Mouse (Mus musculus): ENCODE results near the gene Haus7. TPM values are rescaled to one million over a fixed set of nuclear protein-coding genes. Genes with fewer than 3 reads are reported as not detected.
A peak's percentile ranks its signal among the peaks of the same experiment; 100 is the strongest.
"Not testable (repeated sequence)": the region's sequence is repeated elsewhere in the genome, so short reads cannot be mapped to it uniquely, and the experiment has no call there.

Gene Haus7
- total RNA-seq (2021) (1 to 10 TPM; 4.3 to 5.5 TPM), polyA plus RNA-seq (2012; rRNA removed) (6.0 and 8.9 TPM in 2 replicates)
- long read RNA-seq, partial matches to known transcripts: 0 of 6 reads
- long read RNA-seq, other reads (novel, unspliced or antisense): 3 of 6 reads

GRCm38 (mm10) chrX:73458877-73459392, at the start of gene Haus7:
Gene Haus7, minus strand, starts transcription at chrX:73459044.
- Histone ChIP-seq H3K4me3 (peak within 1 kb of the TSS; percentile 49), H3K9ac (ENCODE audit: low read depth, low read length) (peak within 1 kb of the TSS; percentile 77), H3K27me3 (ENCODE audit: control insufficient read depth, insufficient read depth, low read length) (no peaks in the 10 kb centered on the region), H3K79me2 (replicated peaks; ENCODE audit: control insufficient read depth, insufficient read depth, low read length) (no peaks in the 10 kb centered on the region), H3K36me3 (ENCODE audit: control insufficient read depth, insufficient read depth, low read length) (no peaks in the 10 kb centered on the region), H3K27ac (peak within 1 kb of the TSS; percentile 34), H3K4me1 (ENCODE audit: control insufficient read depth, insufficient read depth, low read length) (no peaks in the 10 kb centered on the region)
- peak; percentile 87 to 94 for DNase-seq
- 18% methylated on average over 26 of the region's 26 CpGs for WGBS
- TF ChIP-seq CTCF (IDR thresholded peaks at IDR 0.05): peak; percentile 67
- TF ChIP-seq EP300 (IDR thresholded peaks at IDR 0.05; ENCODE audit: insufficient read depth, low read depth, low read length): 0 out of 2 replicates have a peak, but pooled peaks have one; percentile 56
- TF ChIP-seq POLR2A (IDR thresholded peaks at IDR 0.05; ENCODE audit: insufficient read depth, low read depth, low read length): no peak
- intact Hi-C loops (cut with DNase I): loop anchor here (10.0 kb wide), 1 partner anchor 454 kb away; no protein-coding TSS in a partner anchor

DNA sequence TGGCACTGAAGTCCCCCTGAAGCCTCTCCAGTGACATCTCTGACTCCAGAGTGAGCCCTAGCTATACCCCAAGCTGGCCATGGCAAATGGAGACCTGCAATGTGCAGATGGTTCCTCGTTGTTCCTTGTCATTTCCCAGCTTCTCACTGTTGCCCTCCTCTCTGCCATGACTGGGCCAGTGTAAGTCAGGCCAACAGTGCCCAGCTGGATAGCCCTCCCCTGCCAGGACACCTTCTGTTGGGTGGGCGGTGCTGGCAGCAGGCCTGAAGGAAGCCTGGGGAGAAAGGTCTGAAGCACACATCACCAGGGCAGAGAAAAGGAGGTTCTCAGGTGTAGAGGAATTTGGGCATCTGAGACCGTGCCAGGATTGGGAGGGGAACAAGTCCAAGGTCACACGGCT, 47.7 kb upstream of the Haus7 start:
- TF ChIP-seq CTCF (IDR thresholded peaks at IDR 0.05) (no peak), POLR2A (IDR thresholded peaks at IDR 0.05; ENCODE audit: insufficient read depth, low read depth, low read length) (no peak), EP300 (IDR thresholded peaks at IDR 0.05; ENCODE audit: insufficient read depth, low read depth, low read length) (no peak)
- Histone ChIP-seq H3K9ac (ENCODE audit: low read depth, low read length) (no peak overlapping the region), H3K79me2 (replicated peaks; ENCODE audit: control insufficient read depth, insufficient read depth, low read length) (no peaks in the 10 kb centered on the region), H3K4me3 (no peak overlapping the region), H3K4me1 (ENCODE audit: control insufficient read depth, insufficient read depth, low read length) (no peaks in the 10 kb centered on the region), H3K36me3 (ENCODE audit: control insufficient read depth, insufficient read depth, low read length) (no peaks in the 10 kb centered on the region), H3K27ac (no peak overlapping the region), H3K27me3 (ENCODE audit: control insufficient read depth, insufficient read depth, low read length) (0 out of 2 replicates have a peak, but pooled peaks cover 2% of the 10 kb centered on the region)
- WGBS: 73% methylated on average over 4 of the region's 4 CpGs
- intact Hi-C loops (cut with DNase I): no loop called here
- DNase-seq: no peak

DNA sequence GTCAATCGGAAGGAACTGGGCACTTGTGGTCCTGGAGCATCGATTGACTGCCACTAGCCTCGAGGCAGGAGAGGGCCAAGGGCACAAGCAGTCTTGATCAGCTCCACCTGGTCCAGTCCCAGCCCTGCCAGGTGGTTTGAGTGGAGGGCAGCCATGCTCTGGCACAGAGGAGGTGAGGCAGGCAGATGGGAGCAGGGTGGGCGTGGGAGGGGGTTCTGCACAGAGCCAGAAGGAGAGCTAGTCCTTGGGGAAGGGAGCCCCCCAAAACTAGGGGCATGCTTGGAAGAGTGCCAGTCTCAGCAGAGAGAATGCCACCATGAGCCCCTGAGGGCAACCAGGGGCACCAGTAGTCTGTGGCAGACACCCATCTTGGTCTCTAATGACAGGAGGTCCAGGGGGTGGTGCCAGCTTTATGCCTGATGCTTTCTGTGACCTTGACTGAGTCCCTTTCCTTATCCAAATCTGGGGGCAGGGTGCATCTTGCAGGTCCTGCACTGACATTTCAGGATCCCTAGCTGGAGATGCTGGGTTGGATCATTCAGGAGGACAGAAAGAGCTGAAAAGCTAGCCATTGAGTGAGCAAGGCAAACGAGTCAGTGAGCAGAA, 46.4 kb upstream of the Haus7 start:
- H3K27me3 ChIP-seq (ENCODE audit: control insufficient read depth, insufficient read depth, low read length): 0 out of 2 replicates have a peak, but pooled peaks cover 2% of the 10 kb centered on the region
- WGBS: 78% methylated on average over 5 of the region's 5 CpGs
- TF ChIP-seq POLR2A (IDR thresholded peaks at IDR 0.05; ENCODE audit: insufficient read depth, low read depth, low read length): no peak
- TF ChIP-seq CTCF (IDR thresholded peaks at IDR 0.05): no peak
- no peak for TF ChIP-seq EP300 (IDR thresholded peaks at IDR 0.05; ENCODE audit: insufficient read depth, low read depth, low read length)
- no peaks in the 10 kb centered on the region for H3K4me1 ChIP-seq (ENCODE audit: control insufficient read depth, insufficient read depth, low read length)
- no peaks in the 10 kb centered on the region for H3K79me2 ChIP-seq (replicated peaks; ENCODE audit: control insufficient read depth, insufficient read depth, low read length)
- no peak overlapping the region for H3K4me3 ChIP-seq
- no peaks in the 10 kb centered on the region for H3K36me3 ChIP-seq (ENCODE audit: control insufficient read depth, insufficient read depth, low read length)
- intact Hi-C loops (cut with DNase I): no loop called here
- H3K9ac ChIP-seq (ENCODE audit: low read depth, low read length): no peak overlapping the region
- H3K27ac ChIP-seq: no peak overlapping the region
- DNase-seq: no peak

GRCm38 (mm10) chrX:73496746-73497145, 37.9 kb upstream of the Haus7 start:
- no peak overlapping the region for H3K27ac ChIP-seq
- no peaks in the 10 kb centered on the region for H3K27me3 ChIP-seq (ENCODE audit: control insufficient read depth, insufficient read depth, low read length)
- no peaks in the 10 kb centered on the region for H3K36me3 ChIP-seq (ENCODE audit: control insufficient read depth, insufficient read depth, low read length)
- H3K79me2 ChIP-seq (replicated peaks; ENCODE audit: control insufficient read depth, insufficient read depth, low read length): no peaks in the 10 kb centered on the region
- no peak overlapping the region for H3K9ac ChIP-seq (ENCODE audit: low read depth, low read length)
- TF ChIP-seq CTCF (IDR thresholded peaks at IDR 0.05) (no peak), POLR2A (IDR thresholded peaks at IDR 0.05; ENCODE audit: insufficient read depth, low read depth, low read length) (no peak), EP300 (IDR thresholded peaks at IDR 0.05; ENCODE audit: insufficient read depth, low read depth, low read length) (no peak)
- WGBS: 54% methylated on average over 4 of the region's 4 CpGs
- DNase-seq: no peak
- H3K4me3 ChIP-seq: no peak overlapping the region
- intact Hi-C loops (cut with DNase I): no loop called here
- H3K4me1 ChIP-seq (ENCODE audit: control insufficient read depth, insufficient read depth, low read length): no peaks in the 10 kb centered on the region

DNA sequence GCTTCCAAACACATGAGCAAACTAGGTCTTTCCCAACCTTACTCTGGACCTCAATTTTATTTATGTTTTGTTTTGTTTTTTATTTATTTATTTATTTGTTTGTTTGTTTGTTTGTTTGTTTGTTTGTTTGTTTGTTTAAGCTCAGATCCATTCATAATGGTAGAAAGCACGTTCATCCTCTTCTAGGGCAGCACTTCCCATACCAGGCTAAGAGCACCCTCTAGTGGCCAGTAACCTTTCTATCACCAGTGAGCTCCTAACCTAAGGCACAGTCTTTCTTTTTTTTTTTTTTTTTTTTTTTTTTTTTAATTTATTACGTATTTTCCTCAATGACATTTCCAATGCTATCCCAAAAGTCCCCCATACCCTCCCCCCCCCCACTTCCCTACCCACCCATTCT, 34.7 kb upstream of the Haus7 start:
- H3K4me3 ChIP-seq; DNase-seq; H3K79me2 ChIP-seq (replicated peaks; ENCODE audit: control insufficient read depth, insufficient read depth, low read length); H3K36me3 ChIP-seq (ENCODE audit: control insufficient read depth, insufficient read depth, low read length); H3K27ac ChIP-seq; H3K27me3 ChIP-seq (ENCODE audit: control insufficient read depth, insufficient read depth, low read length); H3K4me1 ChIP-seq (ENCODE audit: control insufficient read depth, insufficient read depth, low read length); H3K9ac ChIP-seq (ENCODE audit: low read depth, low read length): not testable (repeated sequence)
- 13% methylated on average over 1 of the region's 2 CpGs for WGBS
- intact Hi-C loops (cut with DNase I): loop anchor here (1.0 to 5.0 kb wide), 2 partner anchors 41 to 486 kb away; no protein-coding TSS in a partner anchor
- TF ChIP-seq CTCF (IDR thresholded peaks at IDR 0.05): peak; percentile 63
- peak; percentile 47; the same call in 1 of the 2 replicates for TF ChIP-seq EP300 (IDR thresholded peaks at IDR 0.05; ENCODE audit: insufficient read depth, low read depth, low read length)

DNA sequence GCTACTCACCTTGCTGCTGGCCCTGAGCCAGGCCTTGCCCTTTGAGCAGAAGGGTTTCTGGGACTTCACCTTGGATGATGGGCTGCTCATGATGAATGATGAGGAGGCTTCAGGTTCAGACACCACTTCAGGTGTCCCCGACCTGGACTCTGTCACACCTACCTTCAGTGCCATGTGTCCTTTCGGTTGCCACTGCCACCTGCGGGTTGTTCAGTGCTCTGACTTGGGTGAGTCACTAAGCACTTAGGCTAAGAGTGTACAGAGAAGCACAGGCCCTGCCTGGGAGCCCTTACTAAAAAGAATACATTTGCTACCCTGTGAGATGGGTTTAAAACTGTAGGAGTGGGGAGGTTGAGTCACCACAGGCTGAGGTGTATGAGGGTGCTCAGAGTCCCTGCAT, 32.0 kb upstream of the Haus7 start:
- Histone ChIP-seq H3K9ac (ENCODE audit: low read depth, low read length) (no peak overlapping the region), H3K79me2 (replicated peaks; ENCODE audit: control insufficient read depth, insufficient read depth, low read length) (no peaks in the 10 kb centered on the region), H3K4me3 (no peak overlapping the region), H3K27ac (no peak overlapping the region), H3K36me3 (ENCODE audit: control insufficient read depth, insufficient read depth, low read length) (no peaks in the 10 kb centered on the region), H3K27me3 (ENCODE audit: control insufficient read depth, insufficient read depth, low read length) (no peaks in the 10 kb centered on the region), H3K4me1 (ENCODE audit: control insufficient read depth, insufficient read depth, low read length) (no peaks in the 10 kb centered on the region)
- TF ChIP-seq POLR2A (IDR thresholded peaks at IDR 0.05; ENCODE audit: insufficient read depth, low read depth, low read length): no peak
- no peak for TF ChIP-seq EP300 (IDR thresholded peaks at IDR 0.05; ENCODE audit: insufficient read depth, low read depth, low read length)
- TF ChIP-seq CTCF (IDR thresholded peaks at IDR 0.05): no peak
- intact Hi-C loops (cut with DNase I): loop anchor here (5.0 kb wide), 1 partner anchor 484 kb away; no protein-coding TSS in a partner anchor
- no peak for DNase-seq
- 79% methylated on average over 3 of the region's 3 CpGs for WGBS
